22 mouse cellular contexts compared by ENCODE assay signal in genomic region chr1:113431266-113431665, GRCm38 (mm10).
DNase-seq lines count a peak whose midpoint lies in the region; ATAC-seq lines count a peak whose summit lies in the region.
"Had no signal": no experiment of that assay in that cellular context is flagged by ENCODE, and none has a peak within 500 bp of the region (broad histone marks: within the 10 kb centered on the region; RNA-seq: fewer than 3 reads in every experiment).

No protein-coding gene starts in this region.

- no peaks in the 10 kb centered on the region for H3K36me3 ChIP-seq in forebrain, embryonic 14.5 days (ENCODE audit: control insufficient read depth, insufficient read depth, low read length)
- H3K36me3 ChIP-seq in forebrain, embryonic 12.5 days (replicated peaks): no peaks in the 10 kb centered on the region
- H3K36me3 ChIP-seq: embryonic facial prominence, embryonic 15.5 days; heart, embryonic 13.5 days; limb, embryonic 15.5 days; liver, embryonic 15.5 days; neural tube, embryonic 12.5 days had no signal

- peak; percentile 36 for DNase-seq in forebrain, embryonic 14.5 days (ENCODE audit: low spot score)
- DNase-seq in left cerebral cortex, postnatal 4 days: peak; percentile 56
- DNase-seq in left cerebral cortex, adult 9 months (ENCODE audit: low spot score in 2 of 2): no peak
- DNase-seq in adipocyte (ENCODE audit: low spot score): peak; percentile 50
- peak; percentile 3 for DNase-seq in layer of hippocampus, adult 9-11 months
- no peak for DNase-seq in ovary, postnatal 36 days (ENCODE audit: low spot score)
- DNase-seq in adrenal gland, postnatal 25 days: no peak
- DNase-seq: adrenal gland, adult 2 months; B cell, adult 2 months; gastrocnemius, postnatal 10 days; heart, adult 11 months; kidney, adult 18-20 months; kidney, postnatal 10 days; thymus, postnatal 25 days had no signal

- no peak overlapping the region for H3K9ac ChIP-seq in forebrain, embryonic 14.5 days (ENCODE audit: low read length)
- no peak overlapping the region for H3K9ac ChIP-seq in forebrain, embryonic 12.5 days
- H3K9ac ChIP-seq: embryonic facial prominence, embryonic 15.5 days; heart, embryonic 13.5 days; limb, embryonic 15.5 days; liver, embryonic 15.5 days; neural tube, embryonic 12.5 days had no signal

- no peaks in the 10 kb centered on the region for H3K27me3 ChIP-seq in forebrain, embryonic 14.5 days (replicated peaks; ENCODE audit: control insufficient read depth, insufficient read depth, low read length)
- no peaks in the 10 kb centered on the region for H3K27me3 ChIP-seq in forebrain, embryonic 12.5 days
- H3K27me3 ChIP-seq: embryonic facial prominence, embryonic 15.5 days; heart, embryonic 13.5 days; limb, embryonic 15.5 days; liver, embryonic 15.5 days; neural tube, embryonic 12.5 days had no signal

- no peak for ATAC-seq in forebrain, embryonic 14.5 days
- ATAC-seq in forebrain, embryonic 12.5 days (ENCODE audit: low FRiP score): no peak

- intact Hi-C loops in left cerebral cortex, postnatal 4 days (cut with DNase I): no loop called here

- no peak overlapping the region for H3K27ac ChIP-seq in forebrain, embryonic 14.5 days (ENCODE audit: low read depth, low read length)
- H3K27ac ChIP-seq in forebrain, embryonic 12.5 days: no peak overlapping the region
- H3K27ac ChIP-seq: embryonic facial prominence, embryonic 15.5 days; heart, embryonic 13.5 days; limb, embryonic 15.5 days; liver, embryonic 15.5 days; neural tube, embryonic 12.5 days; stomach, postnatal 0 days had no signal

- no peak overlapping the region for H3K4me3 ChIP-seq in forebrain, embryonic 14.5 days (ENCODE audit: low read depth, low read length)
- H3K4me3 ChIP-seq in forebrain, embryonic 12.5 days (replicated peaks): no peak overlapping the region
- H3K4me3 ChIP-seq: embryonic facial prominence, embryonic 15.5 days; heart, embryonic 13.5 days; limb, embryonic 15.5 days; liver, embryonic 15.5 days; neural tube, embryonic 12.5 days had no signal

- no peaks in the 10 kb centered on the region for H3K4me1 ChIP-seq in forebrain, embryonic 14.5 days (ENCODE audit: control insufficient read depth, insufficient read depth, low read length)
- no peaks in the 10 kb centered on the region for H3K4me1 ChIP-seq in forebrain, embryonic 12.5 days
- H3K4me1 ChIP-seq: embryonic facial prominence, embryonic 15.5 days; heart, embryonic 13.5 days; limb, embryonic 15.5 days; liver, embryonic 15.5 days; neural tube, embryonic 12.5 days had no signal

- no peak overlapping the region for H3K4me2 ChIP-seq in forebrain, embryonic 14.5 days (ENCODE audit: low read length)
- no peak overlapping the region for H3K4me2 ChIP-seq in forebrain, embryonic 12.5 days
- H3K4me2 ChIP-seq: embryonic facial prominence, embryonic 15.5 days; heart, embryonic 13.5 days; limb, embryonic 15.5 days; liver, embryonic 15.5 days; midbrain, embryonic 11.5 days; neural tube, embryonic 12.5 days had no signal

- H3K9me3 ChIP-seq in forebrain, embryonic 14.5 days (replicated peaks; ENCODE audit: control insufficient read depth, low read length): no peaks in the 10 kb centered on the region
- no peaks in the 10 kb centered on the region for H3K9me3 ChIP-seq in forebrain, embryonic 12.5 days
- H3K9me3 ChIP-seq: embryonic facial prominence, embryonic 15.5 days; heart, embryonic 13.5 days; limb, embryonic 15.5 days; liver, embryonic 15.5 days; neural tube, embryonic 12.5 days had no signal

Comparison
In these comparisons a context has a peak if more than half of its experiments do, and no peak if none do; other contexts are left out.
1. DNase-seq: peak in forebrain, embryonic 14.5 days (single experiment), left cerebral cortex, postnatal 4 days (single experiment), adipocyte (single experiment) and layer of hippocampus, adult 9-11 months (single experiment); none in left cerebral cortex, adult 9 months (0 of 2), ovary, postnatal 36 days (single experiment) and adrenal gland, postnatal 25 days (single experiment).